Mouse (Mus musculus): ENCODE data around the gene Spc24.
"Not testable (repeated sequence)": the region's sequence is repeated elsewhere in the genome, so short reads cannot be mapped to it uniquely, and the experiment has no call there.

The Spc24 gene

GRCm38 (mm10) chr9:21760155-21761088 is at the start of gene Spc24:
Gene Spc24, minus strand, starts transcription at chr9:21760303.
- peak; percentile 93 to 94 for DNase-seq (ENCODE audit: low spot score in 2 of 2)

GRCm38 (mm10) chr9:21808561-21808960 is 48.5 kb upstream of the Spc24 start:
- DNase-seq (ENCODE audit: low spot score in 2 of 2) = no peak

GRCm38 (mm10) chr9:21806976-21807375 is 46.9 kb upstream of the Spc24 start:
- no peak for DNase-seq (ENCODE audit: low spot score in 2 of 2)

GRCm38 (mm10) chr9:21806363-21806762 is 46.3 kb upstream of the Spc24 start:
- no peak for DNase-seq (ENCODE audit: low spot score in 2 of 2)

- peak; percentile 60 to 77 for DNase-seq (ENCODE audit: low spot score in 2 of 2)
These were observed 44.0 kb upstream of the Spc24 start for GRCm38 (mm10) chr9:21803986-21804644.

GRCm38 (mm10) chr9:21801591-21801990 is 41.5 kb upstream of the Spc24 start:
- no peak for DNase-seq (ENCODE audit: low spot score in 2 of 2)

- no peak for DNase-seq (ENCODE audit: low spot score in 2 of 2)
These were observed 41.0 kb upstream of the Spc24 start for GRCm38 (mm10) chr9:21801121-21801520.

- DNase-seq (ENCODE audit: low spot score in 2 of 2) = no peak
These were observed 38.9 kb upstream of the Spc24 start for GRCm38 (mm10) chr9:21799010-21799350.

- DNase-seq (ENCODE audit: low spot score in 2 of 2) = peak; percentile 48 to 59
These were observed 38.4 kb upstream of the Spc24 start, which contains the start of gene Kank2 for GRCm38 (mm10) chr9:21798345-21799009. Gene Kank2, minus strand, starts transcription at chr9:21798744.

GRCm38 (mm10) chr9:21797921-21798344 is 37.8 kb upstream of the Spc24 start:
- DNase-seq (ENCODE audit: low spot score in 2 of 2) = no peak

GRCm38 (mm10) chr9:21796919-21797318 is 36.8 kb upstream of the Spc24 start:
- no peak for DNase-seq (ENCODE audit: low spot score in 2 of 2)

- DNase-seq (ENCODE audit: low spot score in 2 of 2) = no peak
These were observed 36.2 kb upstream of the Spc24 start for GRCm38 (mm10) chr9:21796259-21796658.

- no peak for DNase-seq (ENCODE audit: low spot score in 2 of 2)
These were observed 35.5 kb upstream of the Spc24 start for GRCm38 (mm10) chr9:21795579-21795978.

GRCm38 (mm10) chr9:21794925-21795324 is 34.8 kb upstream of the Spc24 start:
- DNase-seq (ENCODE audit: low spot score in 2 of 2) = no peak

GRCm38 (mm10) chr9:21794344-21794834 is 34.3 kb upstream of the Spc24 start:
- DNase-seq (ENCODE audit: low spot score in 2 of 2) = no peak

GRCm38 (mm10) chr9:21793507-21793906 is 33.4 kb upstream of the Spc24 start:
- DNase-seq (ENCODE audit: low spot score in 2 of 2) = not testable (repeated sequence)

- peak in 1 of 2 experiments; percentile 43 for DNase-seq (ENCODE audit: low spot score in 2 of 2)
These were observed 32.5 kb upstream of the Spc24 start for GRCm38 (mm10) chr9:21792644-21793043.

- no peak for DNase-seq (ENCODE audit: low spot score in 2 of 2)
These were observed 31.8 kb upstream of the Spc24 start for GRCm38 (mm10) chr9:21791861-21792260.

- DNase-seq (ENCODE audit: low spot score in 2 of 2) = no peak
These were observed 28.1 kb upstream of the Spc24 start for GRCm38 (mm10) chr9:21788234-21788633.

- no peak for DNase-seq (ENCODE audit: low spot score in 2 of 2)
These were observed 27.6 kb upstream of the Spc24 start for GRCm38 (mm10) chr9:21787654-21788053.

GRCm38 (mm10) chr9:21786906-21787305 is 26.8 kb upstream of the Spc24 start:
- peak in 1 of 2 experiments; percentile 54 for DNase-seq (ENCODE audit: low spot score in 2 of 2)

GRCm38 (mm10) chr9:21786309-21786708 is 26.2 kb upstream of the Spc24 start:
- not testable (repeated sequence) for DNase-seq (ENCODE audit: low spot score in 2 of 2)

All from frontal cortex, postnatal 25 days (tissue).